Comparison of ENCODE assay signal across 9 mouse cellular contexts in the genomic region with DNA sequence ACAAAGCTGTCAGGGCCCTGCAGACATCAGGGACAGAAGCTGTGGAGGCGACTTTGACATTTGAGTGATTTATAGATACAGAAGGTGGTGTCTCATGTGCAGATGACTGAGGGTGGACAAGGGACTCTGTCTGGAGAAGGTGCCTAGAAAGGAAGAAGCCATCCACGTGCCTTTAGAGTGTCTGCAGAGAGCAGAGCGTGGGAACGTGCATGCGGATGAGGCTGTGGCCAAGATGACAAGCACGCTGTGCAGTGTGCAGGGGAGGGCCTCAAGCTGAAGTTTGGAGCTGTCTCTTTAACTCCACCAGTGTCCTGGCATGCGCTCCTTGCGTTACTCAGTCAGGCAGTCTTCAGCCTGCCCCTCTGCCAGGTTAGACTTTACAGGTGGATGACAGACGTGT. TPM values are rescaled to one million over a fixed set of nuclear protein-coding genes. Genes with fewer than 3 reads are reported as not detected.
DNase-seq lines count a peak whose midpoint lies in the region; ATAC-seq lines count a peak whose summit lies in the region.
"Had no signal": no experiment of that assay in that cellular context is flagged by ENCODE, and none has a peak within 500 bp of the region (broad histone marks: within the 10 kb centered on the region; RNA-seq: fewer than 3 reads in every experiment).

No protein-coding gene starts in this region.

- no peaks in the 10 kb centered on the region for H3K27me3 ChIP-seq in midbrain, embryonic 13.5 days
- no peaks in the 10 kb centered on the region for H3K27me3 ChIP-seq in midbrain, embryonic 10.5 days (ENCODE audit: low read depth, poor library complexity, severe bottlenecking)
- H3K27me3 ChIP-seq in hindbrain, embryonic 16.5 days (replicated peaks; ENCODE audit: control insufficient read depth, insufficient read depth, low read length), result no peaks in the 10 kb centered on the region

- peak overlapping the region; percentile 16; the same call in 1 of the 2 replicates for H3K4me3 ChIP-seq in midbrain, embryonic 13.5 days (replicated peaks)
- no peak overlapping the region for H3K4me3 ChIP-seq in midbrain, embryonic 10.5 days
- peak overlapping the region; percentile 27 for H3K4me3 ChIP-seq in hindbrain, embryonic 16.5 days (ENCODE audit: low read length)

- peak overlapping the region; percentile 64 for H3K27ac ChIP-seq in midbrain, embryonic 13.5 days
- H3K27ac ChIP-seq in midbrain, embryonic 10.5 days (replicated peaks), result no peak overlapping the region
- peak overlapping the region; percentile 69 for H3K27ac ChIP-seq in hindbrain, embryonic 16.5 days (ENCODE audit: low read depth, low read length)

- peaks cover 59% of the 10 kb centered on the region for H3K4me1 ChIP-seq in midbrain, embryonic 13.5 days (replicated peaks)
- H3K4me1 ChIP-seq in midbrain, embryonic 10.5 days, result peaks cover 49% of the 10 kb centered on the region
- H3K4me1 ChIP-seq in hindbrain, embryonic 16.5 days (ENCODE audit: control insufficient read depth, insufficient read depth, low read depth, low read length), result peaks cover 55% of the 10 kb centered on the region

- 0 out of 2 replicates have a peak, but pooled peaks have one; percentile 28 for ATAC-seq in midbrain, embryonic 13.5 days
- peak; percentile 50 for ATAC-seq in hindbrain, embryonic 16.5 days
- 0 out of 2 replicates have a peak, but pooled peaks have one; percentile 20 for ATAC-seq in megakaryocyte, adult 5-6 weeks (ENCODE audit: poor library complexity, severe bottlenecking)

- no peaks in the 10 kb centered on the region for H3K9me3 ChIP-seq in midbrain, embryonic 13.5 days
- H3K9me3 ChIP-seq in midbrain, embryonic 10.5 days (replicated peaks), result peaks cover 7% of the 10 kb centered on the region; the same call in 1 of the 2 replicates
- H3K9me3 ChIP-seq in hindbrain, embryonic 16.5 days (ENCODE audit: control insufficient read depth, low read length), result no peaks in the 10 kb centered on the region

- no peak for DNase-seq in midbrain, embryonic 10.5 days (ENCODE audit: low spot score)
- peak; percentile 42 for DNase-seq in thymus, postnatal 14 days
- DNase-seq in kidney, postnatal 4 days, result no peak
- DNase-seq in adrenal gland, postnatal 36 days, result no peak
- DNase-seq in adrenal gland, postnatal 4 days (ENCODE audit: low spot score in 2 of 2), result no peak
- DNase-seq: lung, postnatal 4 days had no signal

- 80% methylated on average over 9 of the region's 9 CpGs for WGBS in midbrain, embryonic 13.5 days
- 88% methylated on average over 9 of the region's 9 CpGs for WGBS in midbrain, embryonic 10.5 days
- 32% methylated on average over 9 of the region's 9 CpGs for WGBS in hindbrain, embryonic 16.5 days

- H3K4me2 ChIP-seq in midbrain, embryonic 13.5 days (replicated peaks), result peak overlapping the region; percentile 41
- H3K4me2 ChIP-seq in hindbrain, embryonic 16.5 days (ENCODE audit: low read length), result peak overlapping the region; percentile 54

- peak overlapping the region; percentile 52 for H3K9ac ChIP-seq in midbrain, embryonic 13.5 days (replicated peaks)
- H3K9ac ChIP-seq in hindbrain, embryonic 16.5 days (ENCODE audit: low read depth, low read length), result peak overlapping the region; percentile 54

- no peaks in the 10 kb centered on the region for H3K36me3 ChIP-seq in midbrain, embryonic 13.5 days
- H3K36me3 ChIP-seq in midbrain, embryonic 10.5 days, result no peaks in the 10 kb centered on the region
- no peaks in the 10 kb centered on the region for H3K36me3 ChIP-seq in hindbrain, embryonic 16.5 days (ENCODE audit: control insufficient read depth, insufficient read depth, low read length)

RNA-seq across cellular contexts. Expression of gene Phc2, which starts 34.5 kb away (rescaled TPM):
- polyA plus RNA-seq in midbrain, embryonic 13.5 days (2015; fragmentation: Nextera tagmentation; extraction: Ambion mirVana), result 30.0 and 36.1 TPM in 2 replicates
- polyA plus RNA-seq in midbrain, embryonic 10.5 days (2016; fragmentation: Nextera tagmentation; extraction: Ambion mirVana), result 20.8 and 30.0 TPM in 2 replicates
- 19.9 and 23.5 TPM in 2 replicates for polyA plus RNA-seq in hindbrain, embryonic 16.5 days (2015; fragmentation: Nextera tagmentation; extraction: Ambion mirVana)
- total RNA-seq in megakaryocyte, adult 5-6 weeks (2015), result 34.1 and 34.5 TPM in 2 replicates
- 17.0 and 18.8 TPM in 2 replicates for total RNA-seq in megakaryocyte, adult 5-6 weeks (2017)
- 10 to 100 TPM; 74.8 to 83.2 TPM for total RNA-seq in adrenal gland, postnatal 36 days (2021)
- 10 to 100 TPM; 91.8 to 95.1 TPM for total RNA-seq in adrenal gland, postnatal 4 days (2021)
